Mouse (Mus musculus): ENCODE data around the gene Itpr2.

- TF ChIP-seq CTCF (IDR thresholded peaks at IDR 0.05; ENCODE audit: control insufficient read depth, insufficient read depth, insufficient read length) (no peak), CEBPB (IDR thresholded peaks at IDR 0.05; ENCODE audit: low read depth) (no peak), MAX (IDR thresholded peaks at IDR 0.05) (no peak), MYOD1 (IDR thresholded peaks at IDR 0.05; ENCODE audit: control insufficient read depth, insufficient read length, low read depth) (no peak), MYOG (IDR thresholded peaks at IDR 0.05; ENCODE audit: control insufficient read depth, extremely low read depth, insufficient read length) (no peak)
These were observed 272.5 kb downstream of the Itpr2 start for GRCm38 (mm10) chr6:146229519-146229918.

Measured in C2C12 (cell line).